Mouse (Mus musculus): ENCODE measurements around the gene Rnf113a2.

GRCm38 (mm10) chr12:84404541-84404940 is 12.5 kb upstream of the Rnf113a2 start:
- TF ChIP-seq CTCF (IDR thresholded peaks at IDR 0.05; ENCODE audit: low read depth, low read length) = no peak
- TF ChIP-seq POLR2A (IDR thresholded peaks at IDR 0.05; ENCODE audit: borderline replicate concordance, low read depth, low read length) = no peak
